Mouse (Mus musculus) ovary, postnatal 14 days (tissue): ENCODE data around the gene Lrrc57.
A peak's percentile ranks its signal among the peaks of the same experiment; 100 is the strongest.
"Not testable (repeated sequence)": the region's sequence is repeated elsewhere in the genome, so short reads cannot be mapped to it uniquely, and the experiment has no call there.

ENCODE experiments used
- DNase-seq: peaks from one replicate; pipeline ENCODE4 v3.0.0; 2022; ENCODE audit warnings: low spot score

Gene Lrrc57

GRCm38 (mm10) chr2:120599506-120599905, 9.8 kb downstream of the Lrrc57 start:
- DNase-seq: no peak

DNA sequence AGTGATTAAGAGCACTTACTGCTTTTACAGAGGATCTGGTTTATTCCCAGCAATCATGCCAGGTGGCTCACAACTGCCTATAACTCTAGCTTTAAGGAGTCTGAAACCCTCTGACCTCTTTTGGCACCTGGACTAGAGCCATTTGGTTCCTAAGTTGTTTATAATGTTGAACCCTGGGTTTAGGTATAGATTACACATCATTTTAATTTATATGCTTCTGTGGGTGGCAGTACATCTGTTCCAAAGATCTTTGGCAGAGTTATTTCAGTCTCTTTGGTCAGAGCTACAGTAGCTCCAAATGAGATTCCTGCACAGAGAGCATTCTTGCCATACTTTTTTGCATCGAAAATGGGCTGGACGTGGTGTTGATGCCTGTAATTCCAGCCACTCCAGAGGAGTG, 11.6 kb downstream of the Lrrc57 start:
- DNase-seq: no peak

DNA sequence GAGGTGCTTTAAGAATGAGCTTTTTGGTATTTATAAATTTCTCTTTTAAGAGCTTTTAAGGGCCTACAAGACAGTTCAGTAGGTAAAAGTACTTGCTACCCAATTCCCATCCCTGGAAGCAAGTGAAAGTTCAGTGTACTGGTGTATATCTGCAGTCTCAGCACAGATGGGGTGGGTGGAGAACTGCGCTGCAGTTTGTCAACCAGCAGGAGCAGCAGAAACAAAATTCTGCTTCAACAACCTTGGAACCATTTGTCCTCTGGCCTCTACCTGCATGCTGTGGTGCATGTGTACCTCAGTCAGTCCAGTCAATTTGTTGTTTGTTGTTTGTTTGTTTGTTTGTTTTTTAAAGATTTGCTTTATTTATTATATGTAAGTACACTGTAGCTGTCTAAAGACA, 17.1 kb downstream of the Lrrc57 start:
- DNase-seq: no peak

GRCm38 (mm10) chr2:120589759-120590158, 19.6 kb downstream of the Lrrc57 start:
- no peak for DNase-seq

DNA sequence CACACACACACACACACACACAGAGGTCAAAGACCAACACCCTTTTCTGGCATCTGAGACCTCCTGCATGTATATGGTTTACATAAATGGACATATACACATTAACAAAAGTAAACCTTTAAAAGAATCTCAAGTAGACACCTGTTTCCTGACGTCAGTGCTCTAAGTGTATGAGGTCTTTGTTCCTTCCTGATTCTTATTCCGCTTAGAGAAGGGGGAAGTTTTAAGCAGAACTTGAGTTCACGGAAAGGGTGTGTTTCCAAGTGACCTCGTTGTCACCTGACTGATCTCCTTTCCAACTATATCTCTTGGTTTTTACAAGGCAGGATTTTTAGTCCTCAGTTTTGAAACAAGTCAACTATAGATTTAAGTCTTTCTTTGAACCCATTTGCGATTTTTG, 31.0 kb downstream of the Lrrc57 start:
- DNase-seq: no peak

DNA sequence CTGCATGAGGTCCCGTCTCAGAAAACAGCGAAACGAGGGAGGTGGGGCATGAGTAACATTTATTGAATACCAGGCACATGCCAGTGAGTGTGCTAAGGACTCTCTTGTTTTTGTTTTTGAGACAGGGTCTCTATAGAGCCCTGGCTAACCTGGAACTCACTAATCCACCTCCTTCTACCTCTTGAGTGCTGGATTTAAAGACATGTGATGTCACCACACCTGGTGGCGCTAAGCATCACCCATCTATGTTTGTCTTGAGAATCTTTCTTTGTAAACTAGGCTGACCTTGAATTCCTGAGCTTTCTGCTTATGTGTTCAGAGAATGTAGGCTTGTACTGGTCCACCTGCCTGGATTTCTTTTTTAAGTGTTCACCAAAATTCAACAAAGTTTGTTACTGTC, 31.5 kb downstream of the Lrrc57 start:
- no peak for DNase-seq

DNA sequence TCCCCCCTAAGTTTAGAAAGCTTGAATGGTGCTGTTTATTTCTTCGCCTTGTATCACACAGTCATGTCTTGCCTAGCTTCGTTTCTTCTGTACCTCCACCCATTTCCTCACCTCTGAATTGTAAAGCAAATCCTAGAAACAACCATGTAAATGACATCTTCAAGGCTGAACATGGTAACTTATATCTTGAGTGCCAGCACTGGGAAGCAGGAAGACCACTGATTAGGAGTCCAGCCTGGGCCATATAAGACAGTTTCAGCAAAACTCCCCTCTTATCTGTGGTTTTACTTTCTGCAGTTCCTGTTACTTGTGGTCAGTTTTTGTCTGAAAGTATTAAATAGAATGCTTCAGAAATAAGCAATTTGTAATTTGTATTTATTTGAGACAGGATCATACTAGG, 33.3 kb downstream of the Lrrc57 start:
- DNase-seq: no peak

- no peak for DNase-seq
Measured at GRCm38 (mm10) chr2:120575121-120575520, 34.2 kb downstream of the Lrrc57 start.

GRCm38 (mm10) chr2:120572161-120572560, 37.2 kb downstream of the Lrrc57 start:
- not testable (repeated sequence) for DNase-seq

GRCm38 (mm10) chr2:120571081-120571480, 38.2 kb downstream of the Lrrc57 start:
- no peak for DNase-seq

GRCm38 (mm10) chr2:120567798-120568320, 41.5 kb downstream of the Lrrc57 start:
- no peak for DNase-seq

GRCm38 (mm10) chr2:120566886-120567797, 42.2 kb downstream of the Lrrc57 start, which contains the start of gene Snap23:
Gene Snap23 (plus strand): TSS chr2:120567671.
- DNase-seq: peak; percentile 89

- DNase-seq: no peak
Measured at GRCm38 (mm10) chr2:120565363-120565762, 44.0 kb downstream of the Lrrc57 start.

GRCm38 (mm10) chr2:120564548-120565188, 44.7 kb downstream of the Lrrc57 start:
- DNase-seq: not testable (repeated sequence)

- peak; percentile 71 for DNase-seq
Measured at GRCm38 (mm10) chr2:120563235-120563990, 45.9 kb downstream of the Lrrc57 start, which contains the start of gene Zfp106. Gene Zfp106 (minus strand): TSS chr2:120563843.

- DNase-seq: no peak
Measured at GRCm38 (mm10) chr2:120562859-120563234, 46.5 kb downstream of the Lrrc57 start.

DNA sequence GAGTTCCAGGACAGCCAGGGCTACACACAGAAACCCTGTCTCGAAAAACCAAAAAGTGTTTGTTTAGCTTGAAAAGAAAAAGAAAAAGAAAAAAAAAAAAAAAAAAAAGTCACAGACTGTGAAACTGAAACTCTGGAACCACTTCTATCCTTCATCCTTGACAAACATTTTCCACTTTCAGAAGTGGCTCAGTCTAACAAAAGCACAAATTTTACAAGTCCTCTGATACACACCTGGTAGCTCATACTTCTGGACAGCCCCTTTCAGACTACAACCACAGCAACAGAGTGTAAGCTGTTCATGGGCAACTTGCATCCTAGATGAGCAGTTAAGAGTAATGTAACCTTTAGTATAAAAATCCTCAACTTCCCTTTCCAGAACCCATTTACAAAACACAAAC, 47.8 kb downstream of the Lrrc57 start:
- DNase-seq: no peak

DNA sequence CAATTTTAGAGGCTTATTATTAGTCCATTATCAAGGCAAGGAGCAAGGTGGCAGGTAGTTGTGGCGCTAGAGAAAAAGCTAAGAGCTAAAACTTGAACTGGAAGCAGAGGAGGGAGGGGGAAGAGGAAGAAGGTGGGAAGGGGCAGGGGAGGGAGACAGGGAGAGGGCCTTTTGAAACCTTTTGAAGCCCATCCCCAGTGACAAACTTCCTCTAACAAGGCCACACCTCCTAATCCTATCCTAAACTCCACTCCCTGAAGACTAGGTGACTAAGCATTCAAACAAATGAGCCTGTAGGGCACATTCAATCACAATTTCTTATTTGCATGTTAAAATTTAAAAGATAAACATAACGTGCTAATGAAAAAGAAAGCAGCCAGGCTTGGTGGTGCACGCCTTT, 50.5 kb downstream of the Lrrc57 start:
- DNase-seq: no peak

GRCm38 (mm10) chr2:120556868-120557267, 52.5 kb downstream of the Lrrc57 start:
- no peak for DNase-seq
